Mouse (Mus musculus) intestine, embryonic 14.5 days (tissue): ENCODE measurements at regions not wholly inside any gene's neighbourhood (a gene's known extent, or its start where the extent isn't known, plus 50 kb on each side); places are given as distances from the start of the nearest gene placed in this dataset.

Experiments
- ATAC-seq: fragments of 200-750 bp; cut with Nextera tagmentation; replicated peaks from 2 replicates; pipeline ENCODE4 v1.8.0; 2017; ENCODE audit warnings: low read depth, moderate number of reproducible peaks, moderate TSS enrichment, moderate library complexity; ENCODE audit not compliant: low FRiP score, low TSS enrichment
- DNase-seq: peaks from one replicate; pipeline ENCODE4 v3.0.0-alpha.2; 2018; ENCODE audit warnings: low spot score
- H3K27ac ChIP-seq: fragments of 300-500 bp; sonication (generic); 2 replicates; pipeline ENCODE4 v1.5.1; 2014; ENCODE audit warnings: low read depth, mild to moderate bottlenecking, control low read depth
- H3K27me3 ChIP-seq: fragments of 300-500 bp; sonication (generic); replicated peaks from 2 replicates; pipeline ENCODE4 v1.6.1; 2014; ENCODE audit warnings: low read length, control low read depth; ENCODE audit not compliant: control insufficient read depth, insufficient read depth
- H3K36me3 ChIP-seq: fragments of 300-500 bp; sonication (generic); 2 replicates; pipeline ENCODE4 v1.6.1; 2014; ENCODE audit warnings: low read length, control low read depth; ENCODE audit not compliant: control insufficient read depth, insufficient read depth
- H3K4me1 ChIP-seq: fragments of 300-500 bp; sonication (generic); replicated peaks from 2 replicates; pipeline ENCODE4 v1.6.1; 2014; ENCODE audit warnings: low read length, control low read depth, mixed read lengths; ENCODE audit not compliant: control insufficient read depth, insufficient read depth
- H3K4me2 ChIP-seq: fragments of 300-500 bp; sonication (generic); 2 replicates; pipeline ENCODE4 v1.6.1; 2014; ENCODE audit warnings: low read length
- H3K4me3 ChIP-seq: fragments of 300-500 bp; sonication (generic); 2 replicates; pipeline ENCODE4 v1.5.1; 2014; ENCODE audit warnings: low read depth, low read length, control low read depth, mixed read lengths
- H3K9ac ChIP-seq: fragments of 300-500 bp; sonication (generic); 2 replicates; pipeline ENCODE4 v1.6.1; 2014; ENCODE audit warnings: mild to moderate bottlenecking, low read length
- H3K9me3 ChIP-seq: fragments of 300-500 bp; sonication (generic); 2 replicates; pipeline ENCODE4 v1.6.1; 2016; ENCODE audit warnings: low read length, control low read depth; ENCODE audit not compliant: control insufficient read depth
- WGBS: fragments of 180-500 bp; shearing (Covaris S2); extraction: QIAGEN DNeasy Blood & Tissue Kit; methylation state at CpG from one replicate; pipeline ENCODE4 v1.1.7; 2014; 5-methylcytosine and 5-hydroxymethylcytosine counted together

GRCm38 (mm10) chr5:7539812-7540645, 195.5 kb upstream of the Zfp804b start:
- no peak for DNase-seq
- WGBS: 45% methylated on average over 2 of the region's 2 CpGs

DNA sequence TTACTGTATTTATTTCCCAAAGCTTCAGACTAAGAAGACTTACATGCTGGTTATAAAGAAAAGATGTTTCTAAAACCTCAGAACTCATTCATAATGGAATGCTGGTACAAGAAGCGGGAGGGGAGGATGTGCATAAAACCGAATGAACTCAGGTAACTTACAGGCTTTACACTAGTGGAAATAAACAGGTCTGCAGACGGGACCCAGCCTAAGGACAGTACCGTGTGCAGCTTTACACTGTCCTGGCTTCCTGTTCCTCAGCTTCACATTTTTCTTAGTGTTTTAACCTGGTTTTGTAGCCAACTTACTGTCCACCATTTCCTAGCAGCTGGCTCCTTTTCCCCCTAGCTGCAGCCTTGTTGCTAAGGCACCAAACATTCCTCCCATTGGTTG, 196.1 kb upstream of the Zfp804b start:
- Histone ChIP-seq H3K4me2 (no peak overlapping the region), H3K9ac (no peak overlapping the region), H3K4me1 (no peaks in the 10 kb centered on the region), H3K27ac (no peak overlapping the region), H3K27me3 (no peaks in the 10 kb centered on the region), H3K36me3 (no peaks in the 10 kb centered on the region), H3K4me3 (no peak overlapping the region), H3K9me3 (no peaks in the 10 kb centered on the region)
- 67% methylated on average over 4 of the region's 4 CpGs for WGBS
- no peak for ATAC-seq
- no peak for DNase-seq

More at GRCm38 (mm10) chr5:7539812-7540645, 195.5 kb upstream of the Zfp804b start:
- Histone ChIP-seq H3K4me1 (no peaks in the 10 kb centered on the region), H3K27ac (no peak overlapping the region), H3K36me3 (no peaks in the 10 kb centered on the region), H3K4me2 (no peak overlapping the region), H3K4me3 (no peak overlapping the region), H3K9me3 (no peaks in the 10 kb centered on the region), H3K27me3 (no peaks in the 10 kb centered on the region), H3K9ac (no peak overlapping the region)
- no peak for ATAC-seq

DNA sequence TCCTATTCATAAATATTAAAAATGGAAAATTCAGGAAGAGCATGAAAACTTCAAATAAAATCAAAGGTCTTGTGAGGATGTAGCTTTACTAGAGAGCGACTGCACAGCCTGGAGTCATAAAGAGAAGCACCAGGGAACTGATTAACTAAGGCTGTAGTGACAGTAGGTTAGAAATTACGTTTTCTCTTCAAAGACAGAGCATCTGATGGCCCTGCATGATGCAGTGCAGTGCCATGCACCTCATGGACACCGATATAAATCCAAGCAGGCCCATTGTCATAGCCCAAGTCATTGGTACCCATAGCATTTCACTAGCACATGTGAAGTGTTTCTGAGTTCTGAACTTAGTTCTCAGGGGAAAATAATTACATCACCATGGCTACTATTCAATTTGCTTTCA, 199.3 kb upstream of the Zfp804b start:
- WGBS: 58% methylated on average over 3 of the region's 3 CpGs
- no peak for ATAC-seq
- Histone ChIP-seq H3K27me3 (no peaks in the 10 kb centered on the region), H3K9ac (no peak overlapping the region), H3K27ac (no peak overlapping the region), H3K36me3 (no peaks in the 10 kb centered on the region), H3K4me3 (no peak overlapping the region), H3K9me3 (no peaks in the 10 kb centered on the region), H3K4me1 (no peaks in the 10 kb centered on the region), H3K4me2 (no peak overlapping the region)
- no peak for DNase-seq

DNA sequence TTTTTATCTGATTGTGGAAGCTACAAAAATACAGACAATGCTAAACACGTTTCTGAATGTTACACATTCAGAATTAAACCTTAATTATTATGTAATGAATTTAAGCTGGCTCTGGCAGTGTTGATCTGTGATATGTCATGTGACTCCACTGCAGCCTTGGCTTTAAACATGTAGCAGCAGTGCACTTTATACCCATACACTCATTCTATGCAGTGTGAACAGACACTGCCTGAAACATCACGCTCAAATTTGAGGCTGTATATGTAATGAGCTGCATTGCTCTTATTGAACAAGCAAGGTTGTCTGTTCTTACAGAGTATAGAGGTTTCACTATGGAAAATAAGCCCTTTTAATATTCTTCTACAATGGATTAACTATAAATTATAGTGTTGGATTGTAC, 235.9 kb upstream of the Zfp804b start:
- no peak overlapping the region for H3K4me3 ChIP-seq
- H3K27ac ChIP-seq: no peak overlapping the region
- no peaks in the 10 kb centered on the region for H3K9me3 ChIP-seq
- no peaks in the 10 kb centered on the region for H3K36me3 ChIP-seq
- DNase-seq: no peak
- no peak overlapping the region for H3K9ac ChIP-seq
- H3K4me1 ChIP-seq: no peaks in the 10 kb centered on the region
- no peaks in the 10 kb centered on the region for H3K27me3 ChIP-seq
- ATAC-seq: no peak
- 66% methylated on average over 2 of the region's 2 CpGs for WGBS
- H3K4me2 ChIP-seq: no peak overlapping the region

DNA sequence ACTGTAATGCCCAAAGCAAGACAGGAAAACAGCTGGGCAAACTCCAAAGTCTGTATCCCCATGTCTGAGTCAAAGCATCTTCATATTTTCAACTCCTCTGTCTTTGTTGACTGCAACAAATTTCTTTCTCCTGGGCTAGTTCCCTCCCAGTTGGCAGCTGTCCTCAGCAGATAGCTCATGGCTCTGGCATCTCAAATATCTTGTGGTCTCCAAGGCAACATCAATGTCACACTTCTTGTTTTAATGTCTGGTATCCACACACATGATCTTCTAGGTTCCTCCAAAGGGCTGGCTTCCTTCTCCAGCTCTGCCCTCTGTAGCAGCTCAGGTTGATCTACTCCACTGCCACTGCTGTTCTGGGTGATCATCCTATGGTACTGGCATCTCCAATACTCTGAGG, 242.0 kb upstream of the Zfp804b start:
- ATAC-seq: no peak
- H3K4me1 ChIP-seq: no peaks in the 10 kb centered on the region
- no peaks in the 10 kb centered on the region for H3K36me3 ChIP-seq
- no peak overlapping the region for H3K27ac ChIP-seq
- DNase-seq: no peak
- no peak overlapping the region for H3K4me2 ChIP-seq
- no peaks in the 10 kb centered on the region for H3K9me3 ChIP-seq
- no peak overlapping the region for H3K9ac ChIP-seq
- no peaks in the 10 kb centered on the region for H3K27me3 ChIP-seq
- no peak overlapping the region for H3K4me3 ChIP-seq

DNA sequence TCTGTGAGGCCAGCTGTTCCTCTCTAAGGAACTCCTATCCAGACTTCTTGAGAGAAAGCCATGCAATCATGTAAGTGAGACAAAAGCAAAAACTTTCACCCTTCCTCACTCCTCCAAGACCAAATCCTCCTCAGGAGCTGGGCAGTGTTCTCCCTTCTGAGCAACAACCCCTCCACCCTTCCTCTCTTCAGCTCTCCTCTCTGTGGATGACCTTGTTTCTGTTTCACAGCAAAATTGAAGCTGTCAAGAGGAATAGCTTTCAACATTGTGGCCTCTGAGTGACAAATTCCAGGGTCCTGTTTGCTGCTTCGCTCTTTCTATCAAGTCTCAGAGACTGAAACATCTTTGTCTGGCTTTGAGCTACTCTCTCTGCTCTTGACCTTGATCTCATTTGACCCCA, 255.9 kb upstream of the Zfp804b start:
- ATAC-seq (no peak), DNase-seq (no peak)
- H3K4me3 ChIP-seq: no peak overlapping the region
- no peaks in the 10 kb centered on the region for H3K9me3 ChIP-seq
- H3K27me3 ChIP-seq: no peaks in the 10 kb centered on the region
- no peaks in the 10 kb centered on the region for H3K36me3 ChIP-seq
- no peak overlapping the region for H3K9ac ChIP-seq
- no peaks in the 10 kb centered on the region for H3K4me1 ChIP-seq
- 72% methylated on average over 1 of the region's 1 CpGs for WGBS
- H3K27ac ChIP-seq: no peak overlapping the region
- no peak overlapping the region for H3K4me2 ChIP-seq

- no peak for DNase-seq
- no peak for ATAC-seq
- Histone ChIP-seq H3K36me3 (no peaks in the 10 kb centered on the region), H3K9ac (no peak overlapping the region), H3K4me2 (no peak overlapping the region), H3K4me1 (no peaks in the 10 kb centered on the region), H3K4me3 (no peak overlapping the region), H3K27me3 (no peaks in the 10 kb centered on the region), H3K9me3 (no peaks in the 10 kb centered on the region), H3K27ac (no peak overlapping the region)
These were observed 263.0 kb upstream of the Zfp804b start for GRCm38 (mm10) chr5:7607517-7607916.

DNA sequence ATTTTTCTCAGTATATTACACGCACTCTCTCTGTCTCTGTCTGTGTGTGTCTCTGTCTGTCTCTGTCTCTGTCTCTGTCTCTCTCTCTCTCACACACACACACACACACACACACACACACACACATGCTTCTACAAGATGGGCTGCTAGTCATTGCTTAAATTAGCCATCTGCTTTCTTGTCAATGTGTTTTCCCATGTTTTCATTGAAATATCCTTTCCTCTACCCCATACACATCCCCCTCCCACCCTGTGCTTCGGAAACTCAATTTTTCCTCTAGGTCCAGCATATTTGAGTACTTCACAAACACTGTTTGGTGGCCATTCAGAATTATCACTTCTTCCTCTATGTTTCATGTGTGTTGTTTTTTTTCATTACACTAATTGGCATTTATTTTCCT, 263.4 kb upstream of the Zfp804b start:
- DNase-seq (no peak), ATAC-seq (no peak)
- 91% methylated on average over 2 of the region's 2 CpGs for WGBS
- Histone ChIP-seq H3K27me3 (no peaks in the 10 kb centered on the region), H3K9me3 (no peaks in the 10 kb centered on the region), H3K36me3 (no peaks in the 10 kb centered on the region), H3K4me1 (no peaks in the 10 kb centered on the region), H3K4me2 (no peak overlapping the region), H3K9ac (no peak overlapping the region), H3K27ac (no peak overlapping the region), H3K4me3 (no peak overlapping the region)

DNA sequence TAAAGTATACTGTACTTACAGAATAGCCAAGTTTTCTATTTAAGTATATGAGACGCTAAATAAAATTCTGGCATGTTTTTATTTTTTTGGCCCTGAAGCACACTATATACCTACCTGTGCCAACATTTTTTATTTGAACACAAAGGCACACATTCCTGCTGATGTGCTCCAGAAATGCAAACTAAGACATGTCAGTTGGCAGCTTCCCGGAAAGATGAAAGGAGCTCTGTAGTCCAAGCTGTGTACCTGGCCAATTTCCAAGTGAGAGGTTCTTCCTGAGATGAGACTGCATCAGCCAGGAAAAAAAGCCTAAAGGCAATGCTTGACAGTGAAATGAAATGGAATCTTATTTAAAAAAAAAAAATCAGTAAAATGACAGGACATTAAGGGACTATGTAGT, 305.0 kb upstream of the Steap4 start:
- no peak overlapping the region for H3K9ac ChIP-seq
- no peak overlapping the region for H3K4me3 ChIP-seq
- no peak overlapping the region for H3K4me2 ChIP-seq
- H3K9me3 ChIP-seq: no peaks in the 10 kb centered on the region
- no peaks in the 10 kb centered on the region for H3K27me3 ChIP-seq
- no peaks in the 10 kb centered on the region for H3K36me3 ChIP-seq
- no peak for DNase-seq
- no peaks in the 10 kb centered on the region for H3K4me1 ChIP-seq
- no peak for ATAC-seq
- WGBS: 64% methylated on average over 2 of the region's 2 CpGs
- no peak overlapping the region for H3K27ac ChIP-seq
